Mouse (Mus musculus): ENCODE results near the gene Fam50b. TPM values are rescaled to one million over a fixed set of nuclear protein-coding genes. Genes with fewer than 3 reads are reported as not detected.

Gene Fam50b
- polyA plus RNA-seq (2012; rRNA removed; ENCODE audit: low replicate concordance), result 0.13 and 0.24 TPM in 2 replicates

GRCm38 (mm10) chr13:34734686-34735085 is at the start of gene Fam50b:
Gene Fam50b, plus strand, starts transcription at chr13:34734850.

Other genes starting within 250 kb of the Fam50b start
- 32.7 and 53.5 TPM in 2 replicates for gene Pxdc1, start 81.4 kb upstream of the Fam50b start, polyA plus RNA-seq (2012; rRNA removed; ENCODE audit: low replicate concordance)
- 6.6 and 19.8 TPM in 2 replicates for gene Prpf4b, start 140.5 kb downstream of the Fam50b start, polyA plus RNA-seq (2012; rRNA removed; ENCODE audit: low replicate concordance)
- 0.32 and 0.61 TPM in 2 replicates for gene Fam217a, start 189.5 kb downstream of the Fam50b start, polyA plus RNA-seq (2012; rRNA removed; ENCODE audit: low replicate concordance)
- gene 4933417A18Rik, start 189.6 kb downstream of the Fam50b start, polyA plus RNA-seq (2012; rRNA removed; ENCODE audit: low replicate concordance), result not detected in 2 replicates
- 1.9 and 5.5 TPM in 2 replicates for gene Eci3, start 229.0 kb downstream of the Fam50b start, polyA plus RNA-seq (2012; rRNA removed; ENCODE audit: low replicate concordance)